Mouse (Mus musculus): Measurements from ENCODE around the gene Cep97.
"Not testable (repeated sequence)": the region's sequence is repeated elsewhere in the genome, so short reads cannot be mapped to it uniquely, and the experiment has no call there.

DNA sequence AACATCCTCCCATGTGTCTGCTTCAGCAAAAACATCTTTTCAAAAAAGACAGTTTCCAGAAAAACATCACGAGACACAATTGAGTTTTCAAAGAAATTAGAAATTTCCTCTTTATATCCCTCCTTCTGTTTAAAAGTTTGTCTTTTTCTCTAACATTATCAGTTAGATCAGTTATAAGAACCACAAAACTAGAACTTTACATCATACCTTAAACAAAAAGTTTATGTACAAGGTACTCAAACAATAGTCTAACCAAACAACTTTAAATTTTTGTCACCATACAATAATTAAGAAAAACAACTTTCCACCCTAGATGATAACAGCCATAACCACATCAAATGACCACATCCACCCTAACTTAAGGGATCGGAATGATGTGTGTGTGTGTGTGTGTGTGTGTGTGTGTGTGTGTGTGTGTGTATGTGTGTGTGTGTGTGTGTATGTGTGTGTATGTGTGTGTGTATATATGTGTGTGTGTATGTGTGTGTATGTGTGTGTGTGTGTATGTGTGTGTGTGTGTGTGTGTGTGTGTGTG lies 13.3 kb upstream of the Cep97 start:
- not testable (repeated sequence) for TF ChIP-seq CTCF (IDR thresholded peaks at IDR 0.05; ENCODE audit: low read depth, low read length); GATA1 (IDR thresholded peaks at IDR 0.05; ENCODE audit: borderline replicate concordance, low read length); POLR2AphosphoS5 (IDR thresholded peaks at IDR 0.05; ENCODE audit: insufficient replicate concordance, low read depth, low read length)
